Mouse (Mus musculus): ENCODE measurements around the gene Fntb.

- no peak for TF ChIP-seq CTCF (conservative IDR thresholded peaks at IDR 0.05; ENCODE audit: insufficient read depth, insufficient read length, low read depth, low read length)
- no peak for TF ChIP-seq POLR2A (IDR thresholded peaks at IDR 0.05; ENCODE audit: low read depth, low read length)
Observed at GRCm38 (mm10) chr12:76943466-76943865, 178.1 kb downstream of the Fntb start.
